Mouse (Mus musculus) brain, adult 2 months (tissue): Measurements from ENCODE around the gene Lipc.
"Not testable (repeated sequence)": the region's sequence is repeated elsewhere in the genome, so short reads cannot be mapped to it uniquely, and the experiment has no call there.

Experiments used
- DNase-seq: peaks from one replicate; pipeline ENCODE4 v3.0.0; 2011; ENCODE audit warnings: low read depth, low spot score

Lipc gene

GRCm38 (mm10) chr9:70863299-70863698 lies 88.7 kb downstream of the Lipc start:
- DNase-seq = peak; percentile 27

DNA sequence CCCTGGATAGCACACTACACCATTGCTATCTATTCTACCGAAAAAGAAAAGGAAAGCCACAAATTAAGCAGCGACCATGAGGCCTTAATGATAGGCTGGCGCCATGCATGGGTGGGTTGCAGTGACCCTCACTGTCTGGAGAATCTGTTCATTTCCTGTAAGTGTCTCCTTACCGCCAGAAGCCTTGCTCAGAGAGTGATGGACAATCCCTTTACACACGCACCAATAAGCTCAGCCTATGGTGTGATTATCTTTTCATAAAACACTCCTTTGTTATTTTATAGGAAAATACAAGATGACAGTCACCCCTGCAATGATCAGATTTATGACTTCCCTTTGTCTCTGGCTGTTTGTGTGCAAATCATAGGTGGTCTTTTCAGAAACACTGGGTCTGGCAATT lies 92.8 kb downstream of the Lipc start:
- no peak for DNase-seq

- DNase-seq = peak; percentile 60
Observed at GRCm38 (mm10) chr9:70855868-70856267, 96.2 kb downstream of the Lipc start.

DNA sequence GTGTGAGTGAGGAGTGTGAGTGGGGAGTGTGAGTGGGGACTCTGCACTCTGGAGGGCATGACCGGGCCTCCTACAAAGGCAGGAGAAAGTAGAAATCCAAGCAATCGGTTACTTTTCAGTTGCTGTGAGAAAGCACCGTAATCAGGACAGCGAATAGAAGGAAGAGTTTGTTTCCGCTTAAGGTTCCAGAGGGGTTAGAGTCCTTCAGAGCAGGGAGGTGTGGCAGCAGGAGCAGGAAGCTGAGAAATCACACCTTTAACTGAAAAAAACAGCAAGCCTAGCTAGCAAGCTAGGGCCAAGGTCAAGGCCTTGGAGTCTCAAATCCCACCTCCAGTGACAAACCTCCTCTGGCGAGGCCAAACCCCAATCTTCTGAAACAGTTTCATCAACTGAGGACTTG lies 97.1 kb downstream of the Lipc start:
- no peak for DNase-seq

GRCm38 (mm10) chr9:70853081-70853480 lies 98.9 kb downstream of the Lipc start:
- DNase-seq = not testable (repeated sequence)

GRCm38 (mm10) chr9:70851533-70851932 lies 100.5 kb downstream of the Lipc start:
- peak; percentile 26 for DNase-seq

- DNase-seq = peak; percentile 76
Observed at GRCm38 (mm10) chr9:70848135-70848770, 103.8 kb downstream of the Lipc start.

DNA sequence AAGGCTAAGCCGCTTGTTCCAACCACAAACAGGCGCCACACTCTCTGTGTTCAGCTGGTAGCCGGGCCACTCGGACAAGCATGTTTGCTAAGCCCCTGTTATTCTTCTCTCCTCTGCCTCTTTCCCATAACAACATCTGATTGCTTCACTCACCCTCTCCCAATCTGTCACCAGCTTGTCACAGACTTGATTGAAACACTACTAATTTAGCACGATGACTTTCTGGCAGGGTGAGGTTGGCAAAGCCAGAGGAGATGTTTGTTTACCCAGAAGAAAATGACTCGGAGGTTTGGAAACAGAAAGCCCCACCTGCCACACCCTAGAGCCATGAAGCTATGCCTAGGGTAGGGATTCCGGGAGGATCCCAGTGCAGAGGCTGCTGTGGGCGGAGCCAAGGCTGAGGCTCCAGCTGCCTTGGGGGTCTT lies 104.4 kb downstream of the Lipc start:
- no peak for DNase-seq

DNA sequence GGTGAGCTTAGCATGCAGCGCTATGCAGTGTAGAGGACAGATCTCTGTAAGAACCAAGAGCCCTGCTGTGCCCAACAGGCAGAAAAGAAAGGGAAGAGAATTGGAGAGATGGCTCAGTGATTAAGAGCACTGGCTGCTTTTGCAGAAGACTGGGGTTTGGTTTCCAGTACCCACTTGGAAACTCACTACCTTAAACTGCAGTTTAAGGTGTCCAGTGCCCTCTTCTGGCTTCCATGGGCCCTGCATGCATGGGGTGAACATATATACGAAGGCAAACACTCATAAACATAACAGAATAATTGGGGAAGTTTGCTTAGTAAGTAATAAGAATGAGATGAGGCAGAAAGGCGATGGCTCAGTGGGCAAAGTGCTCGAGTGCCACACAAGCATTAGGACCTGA lies 108.8 kb downstream of the Lipc start:
- no peak for DNase-seq

DNA sequence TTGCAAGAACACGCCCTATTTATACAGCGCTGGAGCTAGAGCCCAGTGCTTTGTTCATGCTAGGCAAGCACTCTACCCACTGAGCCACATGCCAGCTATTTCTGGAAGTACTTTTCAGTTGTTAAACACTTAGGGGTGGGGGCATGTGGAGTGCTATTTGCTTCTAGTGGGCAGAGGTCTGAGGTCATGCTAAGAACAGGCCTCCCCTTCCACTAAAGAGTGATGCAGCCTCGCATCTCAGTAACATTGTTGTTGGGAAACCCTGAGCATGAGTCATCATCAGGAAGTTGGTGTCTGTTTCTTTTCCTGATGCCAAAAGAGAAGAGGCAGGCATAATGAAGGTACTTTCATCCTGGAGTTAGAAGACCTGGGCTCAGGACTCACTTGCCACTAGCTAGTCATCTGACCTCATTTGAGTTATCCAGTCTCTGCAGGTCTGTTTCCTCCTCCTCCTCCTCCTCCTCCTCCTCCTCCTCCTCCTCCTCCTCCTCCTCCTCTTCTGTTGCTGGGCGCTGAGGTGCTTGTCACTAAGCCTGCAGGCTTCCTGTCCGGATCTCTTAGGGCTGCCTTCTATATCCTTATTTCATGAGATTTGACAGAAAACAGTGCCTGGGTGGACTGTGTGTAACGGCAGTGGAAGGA lies 109.6 kb downstream of the Lipc start:
- peak; percentile 66 for DNase-seq

DNA sequence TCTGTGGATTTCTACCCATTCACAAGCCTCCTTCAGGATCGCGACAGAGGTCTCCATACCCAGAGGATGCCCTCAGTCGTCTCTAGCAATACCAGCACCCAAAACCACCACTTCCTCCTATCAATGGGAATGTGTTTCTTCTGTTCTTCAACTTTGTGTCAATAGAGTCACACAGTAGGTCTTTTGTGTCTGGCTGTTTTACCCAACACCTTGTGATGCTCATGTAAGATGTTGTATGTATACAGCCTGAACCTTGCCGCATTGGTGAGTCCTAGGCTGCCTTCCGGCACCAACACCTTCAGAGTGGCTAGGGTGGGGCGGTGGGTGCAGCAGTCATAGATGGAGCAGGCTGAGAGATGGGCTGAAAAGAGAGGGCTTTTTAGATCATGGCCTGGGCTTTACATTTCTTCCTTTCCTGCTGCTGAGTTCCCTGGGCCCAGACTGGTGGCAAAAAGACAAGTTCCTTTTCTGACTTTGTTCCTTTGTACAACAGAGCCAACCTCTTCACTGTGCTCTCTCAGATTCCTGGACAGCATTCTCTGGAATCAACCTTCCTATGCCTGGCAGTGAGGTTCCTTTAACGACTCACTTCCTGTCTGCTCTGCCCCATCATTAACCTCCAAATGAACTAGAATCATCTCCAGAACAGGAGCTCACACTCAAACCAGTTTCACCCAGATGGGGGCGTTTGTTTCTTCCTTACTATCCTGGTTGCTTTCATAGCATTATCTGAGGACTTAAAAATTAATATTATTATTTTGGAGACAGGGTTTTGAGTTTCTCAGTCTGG lies 110.4 kb downstream of the Lipc start:
- DNase-seq = no peak

- peak; percentile 52 for DNase-seq
Observed at GRCm38 (mm10) chr9:70840861-70841341, 111.1 kb downstream of the Lipc start.

DNA sequence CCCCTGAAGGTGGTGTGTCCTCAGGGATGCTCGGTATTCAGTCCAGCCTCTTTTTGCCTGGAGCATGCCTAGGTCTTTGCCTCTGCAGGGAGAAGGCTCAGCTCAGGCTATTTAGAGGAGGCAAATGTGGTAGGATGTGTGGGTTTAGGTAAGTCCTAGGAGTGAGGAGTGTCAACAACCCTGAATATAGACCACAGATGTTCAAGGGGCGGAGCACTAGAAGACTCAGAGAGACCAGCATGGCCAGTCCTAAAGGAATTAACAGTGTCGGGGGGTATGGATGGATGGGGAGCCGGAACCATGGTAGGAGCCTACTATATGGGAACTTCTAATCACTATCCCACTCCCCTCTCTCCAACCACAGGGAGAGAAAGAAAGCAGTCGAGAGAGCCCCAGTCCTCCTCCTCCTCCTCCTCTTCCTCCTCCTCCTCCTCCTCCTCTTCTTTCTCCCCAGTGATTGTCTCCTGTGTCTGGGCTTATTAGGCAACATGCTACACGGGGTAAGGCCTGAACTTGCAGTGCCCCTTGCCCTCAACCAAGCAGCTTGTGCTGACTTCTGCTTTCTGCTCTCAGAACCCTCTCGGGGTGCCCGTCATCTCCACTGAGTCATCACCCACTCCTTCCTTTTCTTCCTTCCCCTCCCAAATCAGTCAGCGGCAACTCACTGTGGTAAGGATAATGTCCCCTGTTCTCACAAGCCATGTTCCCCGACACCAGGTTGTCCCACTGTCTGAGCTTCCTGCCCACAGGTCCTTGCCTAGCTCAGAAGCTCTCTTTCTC lies 113.7 kb downstream of the Lipc start:
- peak; percentile 61 for DNase-seq

DNA sequence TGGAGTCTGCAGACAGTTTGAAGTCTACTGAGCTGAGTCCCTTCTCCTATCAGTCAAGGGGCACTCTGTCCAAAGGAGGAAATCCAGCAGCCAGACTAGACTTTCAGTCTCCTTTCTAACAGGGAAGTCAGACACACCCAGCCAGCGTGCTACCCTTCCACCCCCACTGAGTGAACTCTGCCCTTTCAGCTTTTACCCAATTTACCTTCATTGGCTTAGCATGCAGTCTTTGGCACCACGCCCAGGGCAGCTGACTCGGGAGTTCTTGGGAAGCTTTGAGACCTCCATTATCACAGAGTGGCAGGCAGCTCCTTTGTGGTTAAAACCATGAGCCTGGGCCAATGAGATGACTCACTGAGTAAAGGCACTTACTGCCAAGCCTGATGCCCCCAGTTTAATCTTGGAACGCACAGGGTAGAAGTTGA lies 117.3 kb downstream of the Lipc start:
- peak; percentile 55 for DNase-seq

GRCm38 (mm10) chr9:70834217-70834616 lies 117.8 kb downstream of the Lipc start:
- DNase-seq = no peak

DNA sequence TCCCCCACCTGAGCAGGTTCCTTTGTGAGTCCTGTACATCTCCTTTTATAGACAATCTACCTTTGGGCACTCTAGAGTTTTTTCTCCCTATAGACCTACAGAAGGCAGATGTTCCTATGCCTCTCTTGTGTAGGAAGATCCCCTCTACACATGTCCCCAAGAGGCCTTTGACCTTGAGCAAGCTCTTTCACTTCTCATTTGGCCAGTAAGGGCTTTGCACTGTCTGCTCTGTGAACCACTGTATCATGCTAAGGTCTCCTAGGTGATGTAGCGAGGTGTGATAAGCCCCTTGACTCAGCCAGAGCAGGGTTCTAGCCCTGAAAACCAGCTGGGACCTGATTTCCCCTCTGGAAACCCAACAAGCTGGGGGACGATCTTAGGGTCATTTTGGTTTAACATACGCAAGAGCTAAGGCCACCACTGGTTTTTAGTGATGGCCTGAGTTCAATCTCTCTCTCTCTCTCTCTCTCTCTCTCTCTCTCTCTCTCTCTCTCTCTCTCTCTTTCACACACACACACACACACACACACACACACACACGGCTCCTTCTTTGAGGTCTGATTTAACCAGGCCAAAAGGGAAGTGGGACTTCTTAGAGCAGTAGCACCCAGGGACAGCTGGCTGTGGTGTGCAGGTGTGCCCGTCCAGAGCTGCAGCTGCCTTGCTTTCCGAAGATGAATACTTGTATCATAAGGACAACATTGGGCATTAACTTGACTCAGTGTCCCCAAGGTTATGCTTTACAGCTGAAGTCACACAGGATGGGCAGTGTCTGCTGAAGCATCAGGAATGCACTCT lies 118.7 kb downstream of the Lipc start:
- DNase-seq = no peak

GRCm38 (mm10) chr9:70832231-70832630 lies 119.8 kb downstream of the Lipc start:
- DNase-seq = no peak

DNA sequence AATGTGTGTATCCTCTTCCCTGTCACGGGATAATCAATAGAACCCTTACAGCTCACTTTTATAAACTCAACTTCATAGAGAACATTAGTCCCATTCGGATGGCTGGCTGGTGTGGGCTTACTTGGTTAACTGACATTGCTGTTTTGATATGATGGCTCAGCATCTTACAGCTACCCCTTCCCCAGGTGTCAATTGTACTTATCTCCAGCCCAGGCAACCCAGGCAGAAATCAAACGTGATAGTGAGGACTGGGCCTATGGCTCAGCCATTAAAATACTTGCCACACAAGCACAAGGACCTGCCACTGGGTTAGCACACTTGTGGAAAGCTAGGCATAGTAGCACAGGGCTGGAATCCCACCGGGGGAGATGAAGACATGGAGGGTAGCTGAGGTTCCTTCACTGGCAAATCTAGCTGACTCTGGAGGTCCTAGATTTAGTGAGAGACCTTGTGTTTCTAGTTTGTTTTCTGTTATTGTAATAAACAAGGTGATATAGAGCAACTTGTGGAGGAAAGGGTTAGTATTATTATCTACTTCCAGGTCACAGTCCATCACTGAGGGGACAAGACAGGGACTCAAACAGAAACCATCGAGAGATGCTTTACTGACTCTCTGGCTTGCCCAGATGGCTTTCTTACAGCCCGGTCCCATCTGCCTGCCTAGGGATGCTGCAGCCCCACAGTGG lies 121.0 kb downstream of the Lipc start:
- DNase-seq = no peak

DNA sequence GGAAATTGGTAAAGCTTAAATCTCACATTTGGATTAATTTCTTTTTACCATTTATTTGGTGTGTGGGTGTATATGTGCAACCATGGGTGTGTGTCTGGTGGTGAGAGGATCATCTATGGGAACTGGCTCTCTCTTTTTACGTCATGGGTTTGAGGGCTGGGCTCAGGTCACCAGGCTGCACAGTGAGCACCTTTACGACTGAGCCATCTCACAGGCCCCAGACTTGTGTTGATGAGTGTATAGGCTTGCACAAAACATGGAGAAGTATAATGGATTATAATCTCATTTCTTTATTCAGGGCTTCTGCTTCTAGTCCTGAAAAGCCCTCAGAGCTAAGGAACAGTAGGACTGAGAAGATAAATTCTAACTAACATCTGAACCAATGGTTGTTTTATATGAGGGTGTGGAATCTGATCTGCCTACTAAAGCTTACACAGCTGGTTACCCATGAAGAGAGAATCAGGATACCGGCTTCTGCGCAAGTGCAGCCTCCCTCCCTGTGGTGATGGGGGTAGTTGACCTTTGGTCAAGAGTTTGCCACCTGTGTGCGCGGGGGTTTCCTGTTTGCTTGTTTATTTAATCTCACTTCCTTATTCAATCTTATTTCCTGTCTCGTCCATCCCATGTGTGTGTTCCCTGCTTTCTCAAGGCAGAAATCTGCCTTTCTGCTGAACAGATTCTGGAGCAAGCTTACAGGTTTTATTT lies 122.1 kb downstream of the Lipc start:
- no peak for DNase-seq

- no peak for DNase-seq
Observed at GRCm38 (mm10) chr9:70827911-70828310, 124.1 kb downstream of the Lipc start.
